Comparison of ENCODE assay signal across 9 mouse cellular contexts in the genomic region with DNA sequence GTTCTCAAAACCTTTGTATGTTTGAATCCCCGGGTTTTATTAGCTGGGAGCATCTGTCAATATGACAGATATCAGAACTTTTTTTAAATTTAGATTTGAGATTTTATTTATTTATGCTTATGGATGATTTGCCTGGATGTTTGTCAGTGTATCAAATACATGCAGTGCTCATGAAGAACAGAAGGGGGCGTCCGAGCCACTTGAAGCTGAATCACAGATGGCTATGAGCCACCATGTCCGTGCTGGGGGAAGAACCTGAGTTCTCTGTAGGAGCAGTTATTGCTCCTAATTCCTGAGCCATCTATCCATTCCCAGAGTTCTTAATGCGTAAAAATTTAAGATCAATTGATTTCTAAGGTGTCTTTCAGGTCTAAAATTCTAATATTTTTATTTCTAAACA. TPM values are rescaled to one million over a fixed set of nuclear protein-coding genes. Genes with fewer than 3 reads are reported as not detected.
DNase-seq lines count a peak whose midpoint lies in the region; ATAC-seq and TF ChIP-seq lines count a peak whose summit lies in the region.
"Had no signal": no experiment of that assay in that cellular context is flagged by ENCODE, and none has a peak within 500 bp of the region (broad histone marks: within the 10 kb centered on the region; RNA-seq: fewer than 3 reads in every experiment).

No protein-coding gene starts in this region.

- TF ChIP-seq CTCF in bone marrow macrophage, adult 2 months (IDR thresholded peaks at IDR 0.05; ENCODE audit: low read depth, low read length) = peak; percentile 63

- H3K4me2 ChIP-seq in kidney, embryonic 16.5 days (replicated peaks; ENCODE audit: low read depth, low read length) = no peak overlapping the region
- no peak overlapping the region for H3K4me2 ChIP-seq in forebrain, embryonic 14.5 days (ENCODE audit: low read length)
- H3K4me2 ChIP-seq: embryonic facial prominence, embryonic 12.5 days had no signal

- 18% methylated on average over 5 of the region's 5 CpGs for WGBS in kidney, embryonic 16.5 days
- WGBS in forebrain, embryonic 14.5 days = 15% methylated on average over 5 of the region's 5 CpGs

- H3K9ac ChIP-seq in kidney, embryonic 16.5 days (replicated peaks; ENCODE audit: low read length) = no peak overlapping the region
- H3K9ac ChIP-seq in forebrain, embryonic 14.5 days (ENCODE audit: low read length) = no peak overlapping the region
- H3K9ac ChIP-seq: embryonic facial prominence, embryonic 12.5 days had no signal

- no peak overlapping the region for H3K27ac ChIP-seq in kidney, embryonic 16.5 days (ENCODE audit: low read length)
- H3K27ac ChIP-seq in bone marrow macrophage, adult 2 months (ENCODE audit: insufficient read depth, low read depth, low read length) = no peak overlapping the region
- no peak overlapping the region for H3K27ac ChIP-seq in forebrain, embryonic 14.5 days (ENCODE audit: low read depth, low read length)
- H3K27ac ChIP-seq: embryonic facial prominence, embryonic 12.5 days had no signal

- H3K4me3 ChIP-seq in kidney, embryonic 16.5 days (ENCODE audit: low read length) = no peak overlapping the region
- H3K4me3 ChIP-seq in bone marrow macrophage, adult 2 months (ENCODE audit: insufficient read depth, low read length) = no peak overlapping the region
- H3K4me3 ChIP-seq in forebrain, embryonic 14.5 days (ENCODE audit: low read depth, low read length) = no peak overlapping the region
- H3K4me3 ChIP-seq: embryonic facial prominence, embryonic 12.5 days had no signal

- no peaks in the 10 kb centered on the region for H3K9me3 ChIP-seq in kidney, embryonic 16.5 days (ENCODE audit: low read length)
- no peaks in the 10 kb centered on the region for H3K9me3 ChIP-seq in forebrain, embryonic 14.5 days (replicated peaks; ENCODE audit: control insufficient read depth, low read length)
- H3K9me3 ChIP-seq: embryonic facial prominence, embryonic 12.5 days had no signal

- ATAC-seq in kidney, embryonic 16.5 days (ENCODE audit: low FRiP score, low TSS enrichment) = no peak
- ATAC-seq in forebrain, embryonic 14.5 days = no peak
- no peak for ATAC-seq in megakaryocyte, adult 5-6 weeks (ENCODE audit: poor library complexity, severe bottlenecking)

- no peaks in the 10 kb centered on the region for H3K4me1 ChIP-seq in kidney, embryonic 16.5 days (ENCODE audit: insufficient read depth, low read length)
- no peaks in the 10 kb centered on the region for H3K4me1 ChIP-seq in bone marrow macrophage, adult 2 months (ENCODE audit: control insufficient read depth, insufficient read depth, low read length)
- H3K4me1 ChIP-seq in forebrain, embryonic 14.5 days (ENCODE audit: control insufficient read depth, insufficient read depth, low read length) = no peaks in the 10 kb centered on the region
- H3K4me1 ChIP-seq: embryonic facial prominence, embryonic 12.5 days had no signal

- H3K27me3 ChIP-seq in kidney, embryonic 16.5 days (ENCODE audit: insufficient read depth, low read length) = no peaks in the 10 kb centered on the region
- H3K27me3 ChIP-seq in forebrain, embryonic 14.5 days (replicated peaks; ENCODE audit: control insufficient read depth, insufficient read depth, low read length) = no peaks in the 10 kb centered on the region
- H3K27me3 ChIP-seq: embryonic facial prominence, embryonic 12.5 days had no signal

- TF ChIP-seq POLR2A in bone marrow macrophage, adult 2 months (IDR thresholded peaks at IDR 0.05; ENCODE audit: borderline replicate concordance, low read depth, low read length) = no peak

- DNase-seq in kidney, postnatal 10 days = peak; percentile 11
- peak; percentile 72 for DNase-seq in ES-CJ7 (ENCODE audit: low read depth, low spot score)
- DNase-seq in lung, postnatal 10 days = peak; percentile 21
- DNase-seq in thymus, postnatal 4 days = peak; percentile 43
- no peak for DNase-seq in forebrain, embryonic 14.5 days (ENCODE audit: low spot score)

- no peaks in the 10 kb centered on the region for H3K36me3 ChIP-seq in kidney, embryonic 16.5 days (ENCODE audit: insufficient read depth, low read length)
- no peaks in the 10 kb centered on the region for H3K36me3 ChIP-seq in forebrain, embryonic 14.5 days (ENCODE audit: control insufficient read depth, insufficient read depth, low read length)
- H3K36me3 ChIP-seq: embryonic facial prominence, embryonic 12.5 days had no signal

RNA-seq across cellular contexts. Expression of gene Ms4a13, which starts 12.4 kb away (rescaled TPM):
- not detected in 2 replicates for polyA plus RNA-seq in kidney, embryonic 16.5 days (2015; fragmentation: Nextera tagmentation; extraction: Ambion mirVana)
- not detected in 2 replicates for polyA plus RNA-seq in bone marrow macrophage, adult 2 months (2012; ENCODE audit: insufficient read depth, insufficient read length, missing spikeins)
- not detected in 2 replicates for polyA plus RNA-seq in forebrain, embryonic 14.5 days (2014; fragmentation: Nextera tagmentation; extraction: Ambion mirVana)
- total RNA-seq in megakaryocyte, adult 5-6 weeks (2015) = not detected in 2 replicates
- total RNA-seq in megakaryocyte, adult 5-6 weeks (2017) = not detected in 2 replicates
- polyA plus RNA-seq: embryonic facial prominence, embryonic 12.5 days had no signal

RNA-seq across cellular contexts. Expression of gene 1700025F22Rik, which starts 19.0 kb away (rescaled TPM):
- not detected in 2 replicates for polyA plus RNA-seq in kidney, embryonic 16.5 days (2015; fragmentation: Nextera tagmentation; extraction: Ambion mirVana)
- not detected in 2 replicates for polyA plus RNA-seq in bone marrow macrophage, adult 2 months (2012; ENCODE audit: insufficient read depth, insufficient read length, missing spikeins)
- not detected in 2 replicates for polyA plus RNA-seq in forebrain, embryonic 14.5 days (2014; fragmentation: Nextera tagmentation; extraction: Ambion mirVana)
- not detected in 2 replicates for total RNA-seq in megakaryocyte, adult 5-6 weeks (2015)
- not detected in 2 replicates for total RNA-seq in megakaryocyte, adult 5-6 weeks (2017)
- polyA plus RNA-seq: embryonic facial prominence, embryonic 12.5 days had no signal

RNA-seq across cellular contexts. Expression of gene Ms4a12, which starts 48.1 kb away (rescaled TPM):
- not detected in 2 replicates for polyA plus RNA-seq in kidney, embryonic 16.5 days (2015; fragmentation: Nextera tagmentation; extraction: Ambion mirVana)
- not detected in 2 replicates for polyA plus RNA-seq in bone marrow macrophage, adult 2 months (2012; ENCODE audit: insufficient read depth, insufficient read length, missing spikeins)
- polyA plus RNA-seq in forebrain, embryonic 14.5 days (2014; fragmentation: Nextera tagmentation; extraction: Ambion mirVana) = not detected in 2 replicates
- not detected in 2 replicates for total RNA-seq in megakaryocyte, adult 5-6 weeks (2015)
- total RNA-seq in megakaryocyte, adult 5-6 weeks (2017) = not detected in 2 replicates
- polyA plus RNA-seq: embryonic facial prominence, embryonic 12.5 days had no signal

RNA-seq across cellular contexts. Expression of gene 1700017D01Rik, which starts 53.4 kb away (rescaled TPM):
- polyA plus RNA-seq in kidney, embryonic 16.5 days (2015; fragmentation: Nextera tagmentation; extraction: Ambion mirVana) = not detected in 2 replicates
- not detected in 2 replicates for polyA plus RNA-seq in bone marrow macrophage, adult 2 months (2012; ENCODE audit: insufficient read depth, insufficient read length, missing spikeins)
- polyA plus RNA-seq in forebrain, embryonic 14.5 days (2014; fragmentation: Nextera tagmentation; extraction: Ambion mirVana) = not detected in 2 replicates
- not detected in 2 replicates for total RNA-seq in megakaryocyte, adult 5-6 weeks (2015)
- not detected in 2 replicates for total RNA-seq in megakaryocyte, adult 5-6 weeks (2017)
- polyA plus RNA-seq: embryonic facial prominence, embryonic 12.5 days had no signal
